Comparison of ENCODE assay signal across 7 mouse cellular contexts in genomic region chr5:100519027-100519411, GRCm38 (mm10). TPM values are rescaled to one million over a fixed set of nuclear protein-coding genes. Genes with fewer than 3 reads are reported as not detected.
A peak's percentile ranks its signal among the peaks of the same experiment; 100 is the strongest.
DNase-seq lines count a peak whose midpoint lies in the region; ATAC-seq and TF ChIP-seq lines count a peak whose summit lies in the region.

No protein-coding gene starts in this region.

- DNase-seq in lung, postnatal 36 days = no peak
- no peak for DNase-seq in limb, embryonic 10.5 days (ENCODE audit: low spot score)
- DNase-seq in gastrocnemius, postnatal 25 days = no peak
- no peak for DNase-seq in frontal cortex, postnatal 14 days (ENCODE audit: low spot score in 2 of 2)

- no peaks in the 10 kb centered on the region for H3K9me3 ChIP-seq in lung, embryonic 16.5 days (ENCODE audit: control insufficient read depth, low read length)
- no peaks in the 10 kb centered on the region for H3K9me3 ChIP-seq in limb, embryonic 10.5 days (replicated peaks)

- no peaks in the 10 kb centered on the region for H3K36me3 ChIP-seq in lung, embryonic 16.5 days (ENCODE audit: control insufficient read depth, insufficient read depth, low read length)
- H3K36me3 ChIP-seq in limb, embryonic 10.5 days = peaks cover 25% of the 10 kb centered on the region

- TF ChIP-seq CTCF in embryonic fibroblast, embryonic 13.5 days (IDR thresholded peaks at IDR 0.05; ENCODE audit: borderline replicate concordance, insufficient read depth, low read length) = no peak
- no peak for TF ChIP-seq CTCF in olfactory bulb, adult 2 months (IDR thresholded peaks at IDR 0.05; ENCODE audit: insufficient read depth, low read depth, low read length)

- ATAC-seq in lung, embryonic 16.5 days (ENCODE audit: low read depth) = no peak

- H3K27ac ChIP-seq in lung, embryonic 16.5 days (ENCODE audit: low read length) = peak overlapping the region; percentile 86; the same call in 1 of the 2 replicates
- peak overlapping the region; percentile 47; the same call in 1 of the 2 replicates for H3K27ac ChIP-seq in embryonic fibroblast, embryonic 13.5 days (ENCODE audit: insufficient read depth, low read length)
- H3K27ac ChIP-seq in limb, embryonic 10.5 days = peak overlapping the region; percentile 92
- H3K27ac ChIP-seq in olfactory bulb, adult 2 months (ENCODE audit: insufficient read depth, low read depth, low read length) = no peak overlapping the region; the same call in 1 of the 2 replicates

- no peaks in the 10 kb centered on the region for H3K27me3 ChIP-seq in lung, embryonic 16.5 days (ENCODE audit: control insufficient read depth, insufficient read depth, low read depth, low read length)
- H3K27me3 ChIP-seq in limb, embryonic 10.5 days (ENCODE audit: low read depth, poor library complexity, severe bottlenecking) = no peaks in the 10 kb centered on the region

- H3K4me2 ChIP-seq in lung, embryonic 16.5 days (ENCODE audit: low read depth, low read length) = peak overlapping the region; percentile 91

- H3K4me1 ChIP-seq in lung, embryonic 16.5 days (replicated peaks; ENCODE audit: control insufficient read depth, insufficient read depth, low read length) = peaks cover 18% of the 10 kb centered on the region
- peaks cover 2% of the 10 kb centered on the region; the same call in 1 of the 2 replicates for H3K4me1 ChIP-seq in embryonic fibroblast, embryonic 13.5 days (ENCODE audit: control insufficient read depth, insufficient read depth, low read length)
- peaks cover 15% of the 10 kb centered on the region for H3K4me1 ChIP-seq in limb, embryonic 10.5 days
- H3K4me1 ChIP-seq in olfactory bulb, adult 2 months (ENCODE audit: control insufficient read depth, insufficient read depth, low read length) = peaks cover 4% of the 10 kb centered on the region; the same call in 1 of the 2 replicates

- peak overlapping the region; percentile 93 for H3K9ac ChIP-seq in lung, embryonic 16.5 days (ENCODE audit: low read length)

- WGBS in lung, embryonic 16.5 days = 4% methylated on average over 5 of the region's 5 CpGs
- 11% methylated on average over 5 of the region's 5 CpGs for WGBS in limb, embryonic 10.5 days
- WGBS in olfactory bulb, adult 2 months = 6% methylated on average over 5 of the region's 5 CpGs

- no peak for TF ChIP-seq POLR2A in embryonic fibroblast, embryonic 13.5 days (IDR thresholded peaks at IDR 0.05; ENCODE audit: low read depth, low read length)
- TF ChIP-seq POLR2A in olfactory bulb, adult 2 months (IDR thresholded peaks at IDR 0.05; ENCODE audit: insufficient read depth, low read depth, low read length) = no peak

- peak overlapping the region; percentile 88 for H3K4me3 ChIP-seq in lung, embryonic 16.5 days (ENCODE audit: low read length)
- peak overlapping the region; percentile 82 for H3K4me3 ChIP-seq in embryonic fibroblast, embryonic 13.5 days (ENCODE audit: insufficient read depth, low read length)
- H3K4me3 ChIP-seq in limb, embryonic 10.5 days = peak overlapping the region; percentile 91
- peak overlapping the region; percentile 94 for H3K4me3 ChIP-seq in olfactory bulb, adult 2 months (ENCODE audit: insufficient read depth, low read depth, low read length)

RNA-seq across cellular contexts. Expression of gene Cops4, which starts 0.9 kb away (rescaled TPM):
- 165 and 174 TPM in 2 replicates for polyA plus RNA-seq in lung, embryonic 16.5 days (2015; fragmentation: Nextera tagmentation; extraction: Ambion mirVana)
- polyA plus RNA-seq in embryonic fibroblast, embryonic 13.5 days (2011; ENCODE audit: insufficient read length, low read depth, missing spikeins) = 93.8 and 115 TPM in 2 replicates
- 252 and 254 TPM in 2 replicates for polyA plus RNA-seq in limb, embryonic 10.5 days (2016; fragmentation: Nextera tagmentation; extraction: Ambion mirVana)
- 234 TPM in 1 of 2 replicates, not detected in the other for polyA plus RNA-seq in olfactory bulb, adult 2 months (2012; ENCODE audit: insufficient read depth, insufficient read length, low replicate concordance, missing spikeins)
- total RNA-seq in gastrocnemius, postnatal 25 days (2021) = 10 to 100 TPM; 91.6 to 94.1 TPM

RNA-seq across cellular contexts. Expression of gene Lin54, which starts 18.6 kb away (rescaled TPM):
- polyA plus RNA-seq in lung, embryonic 16.5 days (2015; fragmentation: Nextera tagmentation; extraction: Ambion mirVana) = 12.2 and 13.6 TPM in 2 replicates
- 19.9 and 23.8 TPM in 2 replicates for polyA plus RNA-seq in embryonic fibroblast, embryonic 13.5 days (2011; ENCODE audit: insufficient read length, low read depth, missing spikeins)
- polyA plus RNA-seq in limb, embryonic 10.5 days (2016; fragmentation: Nextera tagmentation; extraction: Ambion mirVana) = 14.5 and 15.4 TPM in 2 replicates
- not detected in 2 replicates for polyA plus RNA-seq in olfactory bulb, adult 2 months (2012; ENCODE audit: insufficient read depth, insufficient read length, low replicate concordance, missing spikeins)
- 1 to 10 TPM; 4.7 to 6.4 TPM for total RNA-seq in gastrocnemius, postnatal 25 days (2021)

RNA-seq across cellular contexts. Expression of gene Plac8, which starts 53.0 kb away (rescaled TPM):
- polyA plus RNA-seq in lung, embryonic 16.5 days (2015; fragmentation: Nextera tagmentation; extraction: Ambion mirVana) = 12.5 and 16.7 TPM in 2 replicates
- 43.8 and 104 TPM in 2 replicates for polyA plus RNA-seq in embryonic fibroblast, embryonic 13.5 days (2011; ENCODE audit: insufficient read length, low read depth, missing spikeins)
- 2.2 and 2.7 TPM in 2 replicates for polyA plus RNA-seq in limb, embryonic 10.5 days (2016; fragmentation: Nextera tagmentation; extraction: Ambion mirVana)
- not detected in 2 replicates for polyA plus RNA-seq in olfactory bulb, adult 2 months (2012; ENCODE audit: insufficient read depth, insufficient read length, low replicate concordance, missing spikeins)
- 1 to 10 TPM in 1 of 2 experiments, not detected in 1; 1.3 TPM for total RNA-seq in gastrocnemius, postnatal 25 days (2021)

Comparison
In these comparisons a context has a peak if more than half of its experiments do, and no peak if none do; other contexts are left out.
1. RNA of gene Lin54, which starts 18.6 kb away (polyA plus RNA-seq): 19.9 to 23.8 TPM in embryonic fibroblast, embryonic 13.5 days, 14.5 to 15.4 TPM in limb, embryonic 10.5 days and 12.2 to 13.6 TPM in lung, embryonic 16.5 days; not detected in olfactory bulb, adult 2 months; every median in the first group is over 10 times any median in the second.
2. Peak in every context shown above with its lines, with median percentiles within 50 percentile points of each other: H3K4me3 ChIP-seq.